Mouse (Mus musculus): ENCODE measurements at regions not wholly inside any gene's neighbourhood (a gene's known extent, or its start where the extent isn't known, plus 50 kb on each side); places are given as distances from the start of the nearest gene placed in this dataset.

GRCm38 (mm10) chr19:15669541-15669940, 277.6 kb downstream of the Psat1 start:
- Histone ChIP-seq H3K4me3 (no peak overlapping the region), H3K4me2 (no peak overlapping the region), H3K4me1 (no peaks in the 10 kb centered on the region), H3K27ac (no peak overlapping the region), H3K9ac (no peak overlapping the region), H3K27me3 (replicated peaks) (no peaks in the 10 kb centered on the region), H3K9me3 (replicated peaks) (no peaks in the 10 kb centered on the region), H3K36me3 (no peaks in the 10 kb centered on the region)
- WGBS (ENCODE audit: insufficient replicate concordance), result 73% methylated on average over 7 of the region's 7 CpGs
- ATAC-seq, result no peak

- H3K9ac ChIP-seq, result no peak overlapping the region
- H3K27ac ChIP-seq, result no peak overlapping the region
- no peaks in the 10 kb centered on the region for H3K27me3 ChIP-seq (replicated peaks)
- no peaks in the 10 kb centered on the region for H3K9me3 ChIP-seq (replicated peaks)
- H3K36me3 ChIP-seq, result no peaks in the 10 kb centered on the region
- H3K4me3 ChIP-seq, result no peak overlapping the region
- no peaks in the 10 kb centered on the region for H3K4me1 ChIP-seq
- H3K4me2 ChIP-seq, result no peak overlapping the region
- no peak for ATAC-seq
Observed at GRCm38 (mm10) chr19:15668624-15669016, 278.5 kb downstream of the Psat1 start.

- ATAC-seq, result no peak
- no peaks in the 10 kb centered on the region for H3K9me3 ChIP-seq (replicated peaks)
- 54% methylated on average over 13 of the region's 13 CpGs for WGBS (ENCODE audit: insufficient replicate concordance)
Observed at GRCm38 (mm10) chr19:15667889-15668623, 279.1 kb downstream of the Psat1 start.

GRCm38 (mm10) chr19:15663659-15664255, 283.4 kb downstream of the Psat1 start:
- H3K27ac ChIP-seq, result no peak overlapping the region
- H3K27me3 ChIP-seq (replicated peaks), result no peaks in the 10 kb centered on the region
- H3K9me3 ChIP-seq (replicated peaks), result no peaks in the 10 kb centered on the region
- H3K4me3 ChIP-seq, result no peak overlapping the region
- no peak overlapping the region for H3K4me2 ChIP-seq
- no peaks in the 10 kb centered on the region for H3K4me1 ChIP-seq
- ATAC-seq, result no peak
- 48% methylated on average over 3 of the region's 3 CpGs for WGBS (ENCODE audit: insufficient replicate concordance)
- no peak overlapping the region for H3K9ac ChIP-seq
- H3K36me3 ChIP-seq, result no peaks in the 10 kb centered on the region

More at GRCm38 (mm10) chr19:15667889-15668623, 279.1 kb downstream of the Psat1 start:
- no peak overlapping the region for H3K27ac ChIP-seq
- H3K4me3 ChIP-seq, result no peak overlapping the region
- no peaks in the 10 kb centered on the region for H3K4me1 ChIP-seq
- H3K9ac ChIP-seq, result no peak overlapping the region
- no peak overlapping the region for H3K4me2 ChIP-seq
- no peaks in the 10 kb centered on the region for H3K27me3 ChIP-seq (replicated peaks)
- H3K36me3 ChIP-seq, result no peaks in the 10 kb centered on the region

GRCm38 (mm10) chr19:15658611-15659010, 288.5 kb downstream of the Psat1 start:
- no peaks in the 10 kb centered on the region for H3K9me3 ChIP-seq (replicated peaks)
- no peaks in the 10 kb centered on the region for H3K4me1 ChIP-seq
- no peak overlapping the region for H3K27ac ChIP-seq
- no peak for ATAC-seq
- H3K4me2 ChIP-seq, result no peak overlapping the region
- H3K4me3 ChIP-seq, result no peak overlapping the region
- WGBS (ENCODE audit: insufficient replicate concordance), result 53% methylated on average over 1 of the region's 1 CpGs
- no peak overlapping the region for H3K9ac ChIP-seq
- no peaks in the 10 kb centered on the region for H3K27me3 ChIP-seq (replicated peaks)
- no peaks in the 10 kb centered on the region for H3K36me3 ChIP-seq

GRCm38 (mm10) chr19:15657846-15658245, 289.3 kb downstream of the Psat1 start:
- no peak for ATAC-seq
- 59% methylated on average over 1 of the region's 1 CpGs for WGBS (ENCODE audit: insufficient replicate concordance)
- Histone ChIP-seq H3K27me3 (replicated peaks) (no peaks in the 10 kb centered on the region), H3K27ac (no peak overlapping the region), H3K9me3 (replicated peaks) (no peaks in the 10 kb centered on the region), H3K36me3 (no peaks in the 10 kb centered on the region), H3K9ac (no peak overlapping the region), H3K4me2 (no peak overlapping the region), H3K4me1 (no peaks in the 10 kb centered on the region), H3K4me3 (no peak overlapping the region)

GRCm38 (mm10) chr19:15649368-15649767, 297.8 kb downstream of the Psat1 start:
- no peaks in the 10 kb centered on the region for H3K9me3 ChIP-seq (replicated peaks)
- no peak overlapping the region for H3K4me3 ChIP-seq
- H3K36me3 ChIP-seq, result no peaks in the 10 kb centered on the region
- H3K27ac ChIP-seq, result no peak overlapping the region
- no peaks in the 10 kb centered on the region for H3K27me3 ChIP-seq (replicated peaks)
- H3K4me1 ChIP-seq, result no peaks in the 10 kb centered on the region
- ATAC-seq, result no peak
- no peak overlapping the region for H3K9ac ChIP-seq
- whole genome bisulfite sequencing (ENCODE audit: insufficient replicate concordance), result 19% methylated on average over 4 of the region's 4 CpGs
- H3K4me2 ChIP-seq, result no peak overlapping the region

- 71% methylated on average over 5 of the region's 5 CpGs for WGBS (ENCODE audit: insufficient replicate concordance)
- Histone ChIP-seq H3K4me2 (no peak overlapping the region), H3K4me1 (no peaks in the 10 kb centered on the region), H3K4me3 (no peak overlapping the region), H3K36me3 (no peaks in the 10 kb centered on the region), H3K27ac (no peak overlapping the region), H3K9me3 (replicated peaks) (no peaks in the 10 kb centered on the region), H3K9ac (no peak overlapping the region), H3K27me3 (replicated peaks) (no peaks in the 10 kb centered on the region)
- no peak for ATAC-seq
Observed at GRCm38 (mm10) chr19:15647313-15647712, 299.8 kb downstream of the Psat1 start.

- ATAC-seq, result no peak
Observed at GRCm38 (mm10) chr19:15644786-15645185, 302.4 kb downstream of the Psat1 start.

GRCm38 (mm10) chr19:15617233-15617915, 329.8 kb downstream of the Psat1 start:
- Histone ChIP-seq H3K4me1 (no peaks in the 10 kb centered on the region), H3K9ac (no peak overlapping the region), H3K9me3 (replicated peaks) (no peaks in the 10 kb centered on the region), H3K36me3 (no peaks in the 10 kb centered on the region), H3K4me2 (no peak overlapping the region), H3K4me3 (no peak overlapping the region), H3K27me3 (replicated peaks) (no peaks in the 10 kb centered on the region), H3K27ac (no peak overlapping the region)
- 16% methylated on average over 6 of the region's 6 CpGs for whole genome bisulfite sequencing (ENCODE audit: insufficient replicate concordance)
- no peak for ATAC-seq

More at GRCm38 (mm10) chr19:15644786-15645185, 302.4 kb downstream of the Psat1 start:
- WGBS (ENCODE audit: insufficient replicate concordance), result 60% methylated on average over 4 of the region's 4 CpGs
- Histone ChIP-seq H3K9ac (no peak overlapping the region), H3K36me3 (no peaks in the 10 kb centered on the region), H3K4me1 (no peaks in the 10 kb centered on the region), H3K4me3 (no peak overlapping the region), H3K27ac (no peak overlapping the region), H3K27me3 (replicated peaks) (no peaks in the 10 kb centered on the region), H3K4me2 (no peak overlapping the region), H3K9me3 (replicated peaks) (no peaks in the 10 kb centered on the region)

GRCm38 (mm10) chr19:15614648-15615561, 332.2 kb downstream of the Psat1 start:
- Histone ChIP-seq H3K9ac (no peak overlapping the region), H3K4me2 (no peak overlapping the region), H3K9me3 (replicated peaks) (no peaks in the 10 kb centered on the region), H3K4me3 (no peak overlapping the region), H3K27me3 (replicated peaks) (no peaks in the 10 kb centered on the region), H3K27ac (no peak overlapping the region), H3K4me1 (no peaks in the 10 kb centered on the region), H3K36me3 (no peaks in the 10 kb centered on the region)
- no peak for ATAC-seq
- 57% methylated on average over 19 of the region's 19 CpGs for WGBS (ENCODE audit: insufficient replicate concordance)

Measured in liver, embryonic 12.5 days (tissue).